Mouse (Mus musculus) forelimb bud, embryonic 11.5 days (tissue): ENCODE measurements at regions not wholly inside any gene's neighbourhood (a gene's known extent, or its start where the extent isn't known, plus 50 kb on each side); places are given as distances from the start of the nearest gene placed in this dataset.

Experiments used
- DNase-seq: peaks from one replicate; pipeline ENCODE4 v3.0.0-alpha.2; 2012; ENCODE audit warnings: low read depth, low spot score

GRCm38 (mm10) chr14:105501792-105502632, 243.6 kb downstream of the Ndfip2 start:
- DNase-seq = no peak

- DNase-seq = no peak
Observed at GRCm38 (mm10) chr14:105500966-105501741, 242.8 kb downstream of the Ndfip2 start.

DNA sequence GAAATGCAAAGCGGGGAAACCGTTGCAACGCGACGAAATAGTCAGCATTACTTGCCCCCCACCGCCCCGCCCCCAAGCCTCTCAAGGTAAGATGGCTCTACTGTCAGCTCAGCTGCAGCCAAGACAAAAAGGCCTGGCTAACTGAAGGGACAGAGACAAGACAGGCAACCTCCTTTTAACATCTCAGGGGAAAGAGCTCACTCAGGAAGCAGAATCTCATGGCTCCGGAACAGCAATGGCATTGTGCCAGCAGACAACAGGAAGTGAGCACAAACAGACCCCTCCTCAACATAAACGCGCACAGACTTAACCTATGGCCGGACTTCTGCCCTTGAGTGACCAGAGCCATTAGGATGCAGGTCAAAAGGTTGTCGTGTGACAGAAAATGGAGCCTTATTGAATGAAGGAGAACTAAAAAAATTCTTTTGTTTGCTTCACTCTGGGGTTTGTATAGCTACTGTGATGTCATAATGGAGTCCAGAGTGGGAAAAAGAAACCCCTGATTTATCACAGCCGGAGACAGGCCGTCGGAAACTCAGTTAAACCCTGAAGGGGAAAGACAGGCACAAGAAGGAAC, 241.0 kb downstream of the Ndfip2 start:
- no peak for DNase-seq

DNA sequence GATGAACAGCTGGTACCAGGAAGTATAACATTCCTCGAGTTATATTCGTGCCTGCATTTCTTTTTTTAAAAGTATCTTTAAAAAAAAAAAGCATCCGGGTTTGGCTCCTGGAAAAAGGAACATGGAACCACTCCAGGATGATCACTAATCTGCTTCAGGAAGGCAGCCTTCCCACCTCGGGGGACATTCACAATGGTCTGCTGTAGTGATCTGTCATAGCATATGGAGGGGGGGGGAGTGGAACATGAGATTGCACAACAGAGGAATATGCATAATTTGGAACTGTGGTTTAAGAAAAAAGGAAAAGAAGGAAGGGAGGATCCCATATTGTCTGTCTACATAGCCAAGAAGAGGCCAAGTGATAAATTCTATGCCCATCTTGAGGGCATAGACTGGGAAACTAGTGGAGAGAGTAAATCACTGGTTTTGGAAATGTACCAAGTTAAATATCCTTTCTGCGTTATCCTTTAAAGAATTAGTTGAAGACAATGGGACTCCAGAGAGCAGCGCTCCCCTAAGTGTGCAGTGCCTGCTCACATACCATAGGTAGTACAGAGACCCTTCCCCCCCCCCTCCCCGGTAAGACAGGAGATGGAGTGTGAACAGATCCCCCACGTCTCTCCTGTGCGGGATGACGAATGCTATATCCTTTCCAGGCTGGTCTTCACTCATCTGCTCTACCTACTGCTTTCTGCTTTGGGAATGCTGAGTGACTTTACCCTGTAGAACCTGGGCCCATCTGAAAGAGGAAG, 240.0 kb downstream of the Ndfip2 start:
- DNase-seq = no peak

DNA sequence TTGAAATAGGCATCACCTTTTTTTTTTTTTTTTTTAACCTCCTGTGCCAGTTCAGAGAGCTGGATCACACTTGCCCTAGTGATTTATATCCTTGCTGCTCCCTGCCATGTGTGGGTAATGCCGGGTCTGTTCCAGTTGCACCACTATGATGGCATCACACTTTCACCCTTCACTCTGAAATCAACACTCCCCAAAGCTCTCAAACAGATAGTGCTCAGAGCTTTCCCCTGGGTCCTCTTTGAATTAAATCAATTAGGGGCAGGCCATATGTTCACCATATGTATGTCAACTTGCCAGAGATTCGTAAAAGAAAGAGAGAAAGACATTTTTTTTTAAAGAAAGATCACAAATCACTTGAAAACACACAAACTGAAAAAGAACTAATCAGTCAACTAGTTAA, 236.8 kb downstream of the Ndfip2 start:
- peak; percentile 43 for DNase-seq

DNA sequence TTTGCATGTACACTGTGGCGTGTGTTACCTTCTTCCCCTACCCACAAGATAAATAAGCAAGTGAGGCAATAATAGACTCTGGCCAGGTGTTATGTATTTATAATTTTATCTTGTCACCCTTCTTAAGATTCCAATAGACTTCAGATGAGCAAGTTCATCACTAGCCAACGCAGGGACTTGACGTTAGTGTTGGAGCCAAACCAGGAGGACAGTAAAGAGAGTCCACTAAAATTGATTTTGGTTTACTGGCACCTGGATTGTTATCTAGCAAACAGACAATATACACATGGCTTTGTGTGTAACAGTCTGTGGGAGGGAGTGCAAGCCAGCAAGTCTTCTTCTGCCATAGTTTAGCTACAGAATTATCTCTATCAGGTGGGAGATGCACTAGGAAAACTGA, 236.0 kb downstream of the Ndfip2 start:
- no peak for DNase-seq

DNA sequence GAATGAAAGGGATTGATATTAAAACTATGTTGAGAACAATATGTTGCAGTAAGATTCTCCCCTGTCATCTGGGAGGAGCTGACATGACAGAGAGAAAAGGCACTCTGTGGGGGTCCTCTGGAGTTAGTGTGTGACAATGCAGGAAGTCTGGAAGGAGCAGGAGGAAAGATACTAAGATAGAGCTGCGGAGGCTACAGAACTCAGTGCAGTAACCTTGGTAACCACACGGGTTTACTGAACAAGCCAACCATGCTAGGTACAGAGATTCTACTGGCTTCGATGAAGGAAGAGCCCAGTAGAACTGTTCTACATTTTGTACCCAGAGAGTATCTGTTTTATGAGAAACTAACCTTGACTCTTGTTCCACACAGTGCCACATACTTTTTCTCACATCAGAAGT, 231.8 kb downstream of the Ndfip2 start:
- no peak for DNase-seq

- DNase-seq = peak; percentile 47
Observed at GRCm38 (mm10) chr14:105483352-105484083, 225.1 kb downstream of the Ndfip2 start.

- DNase-seq = no peak
Observed at GRCm38 (mm10) chr14:105482644-105483351, 224.4 kb downstream of the Ndfip2 start.

- DNase-seq = no peak
Observed at GRCm38 (mm10) chr14:105480048-105480447, 221.7 kb downstream of the Ndfip2 start.

GRCm38 (mm10) chr14:105474991-105475553, 216.7 kb downstream of the Ndfip2 start:
- no peak for DNase-seq

DNA sequence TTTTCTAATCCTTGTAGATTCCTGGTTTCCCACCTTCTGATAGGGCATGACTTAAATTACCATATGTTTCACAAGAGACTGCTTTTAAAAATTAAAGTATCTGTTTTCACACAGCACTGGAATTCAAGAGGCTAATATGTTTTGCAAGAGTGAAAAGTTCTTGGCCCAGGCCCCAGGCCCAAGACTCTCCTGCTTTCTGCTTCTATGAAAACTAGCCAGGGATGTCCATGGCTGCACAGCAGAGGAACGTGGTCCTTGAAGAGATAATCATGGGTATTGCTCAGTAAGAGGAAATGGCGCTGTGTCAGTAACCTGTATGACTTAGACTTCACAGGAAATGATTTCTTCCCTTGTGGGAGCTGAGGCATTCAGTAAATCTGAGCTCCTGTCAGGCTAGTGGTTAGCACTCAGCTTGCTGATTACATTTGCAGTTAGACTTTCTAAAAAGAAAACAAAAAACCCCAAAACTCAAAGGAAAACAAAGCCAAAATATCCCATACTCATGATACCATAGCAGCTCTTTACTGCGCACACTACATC, 190.6 kb downstream of the Ndfip2 start:
- no peak for DNase-seq

DNA sequence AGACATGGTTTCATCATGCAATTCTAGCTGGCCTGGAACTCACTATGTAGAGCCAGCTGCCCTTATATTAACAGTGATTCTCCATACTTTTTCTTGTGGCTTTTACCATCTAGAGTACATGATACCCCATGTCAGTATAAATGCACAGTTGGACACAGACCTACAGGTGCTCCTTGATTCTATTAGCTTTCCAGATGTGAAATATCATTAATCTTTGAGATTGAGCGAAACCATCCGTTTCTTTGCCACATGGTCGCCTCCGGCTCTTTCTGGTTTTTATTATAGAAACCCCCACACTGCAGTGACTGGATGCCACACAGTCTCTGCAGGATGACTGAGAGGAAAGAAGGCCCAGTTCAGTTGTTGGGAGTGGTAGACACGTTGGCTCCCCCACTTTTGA, 188.7 kb downstream of the Ndfip2 start:
- DNase-seq = peak; percentile 59

DNA sequence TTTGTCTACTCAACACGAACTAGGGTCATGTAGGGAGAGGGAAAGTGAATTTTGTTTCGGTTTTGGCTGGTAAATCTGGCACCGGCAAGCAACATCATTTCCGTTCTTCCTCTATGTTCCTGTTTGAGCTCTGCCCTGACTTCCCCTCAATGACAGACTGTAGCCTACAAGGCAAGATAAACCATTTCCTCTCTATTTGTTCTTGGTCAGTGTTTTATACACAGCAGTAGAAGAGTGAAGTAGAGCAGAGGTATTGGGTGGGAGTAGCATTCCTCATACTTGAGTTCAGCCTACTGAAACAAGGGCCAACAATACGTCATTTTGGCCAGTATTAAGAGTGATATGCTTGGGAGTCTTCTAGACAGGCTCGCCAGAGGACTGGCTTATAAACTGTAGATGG, 177.0 kb downstream of the Ndfip2 start:
- DNase-seq = no peak

- no peak for DNase-seq
Observed at GRCm38 (mm10) chr14:105433456-105433855, 175.1 kb downstream of the Ndfip2 start.

DNA sequence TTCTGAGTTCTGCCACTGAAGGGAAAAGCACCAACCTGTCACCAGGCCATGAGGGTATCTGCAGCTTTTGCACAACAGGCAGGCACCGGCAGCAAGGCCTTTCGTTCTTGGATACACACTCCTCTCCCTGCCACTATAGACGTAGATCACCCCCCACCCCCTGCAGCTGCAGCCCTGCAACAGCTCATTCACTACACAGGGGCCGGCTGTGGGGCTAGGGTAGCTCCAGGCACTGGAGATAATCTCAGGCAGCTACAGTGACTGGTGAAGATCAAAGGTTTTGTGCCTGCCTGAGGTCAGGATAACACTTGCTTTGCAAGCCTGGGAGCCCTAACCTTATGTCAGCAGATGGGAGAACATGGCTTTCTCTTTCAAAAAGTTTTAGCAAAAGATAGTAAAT, 174.3 kb downstream of the Ndfip2 start:
- no peak for DNase-seq

GRCm38 (mm10) chr14:105431584-105431983, 173.2 kb downstream of the Ndfip2 start:
- no peak for DNase-seq

DNA sequence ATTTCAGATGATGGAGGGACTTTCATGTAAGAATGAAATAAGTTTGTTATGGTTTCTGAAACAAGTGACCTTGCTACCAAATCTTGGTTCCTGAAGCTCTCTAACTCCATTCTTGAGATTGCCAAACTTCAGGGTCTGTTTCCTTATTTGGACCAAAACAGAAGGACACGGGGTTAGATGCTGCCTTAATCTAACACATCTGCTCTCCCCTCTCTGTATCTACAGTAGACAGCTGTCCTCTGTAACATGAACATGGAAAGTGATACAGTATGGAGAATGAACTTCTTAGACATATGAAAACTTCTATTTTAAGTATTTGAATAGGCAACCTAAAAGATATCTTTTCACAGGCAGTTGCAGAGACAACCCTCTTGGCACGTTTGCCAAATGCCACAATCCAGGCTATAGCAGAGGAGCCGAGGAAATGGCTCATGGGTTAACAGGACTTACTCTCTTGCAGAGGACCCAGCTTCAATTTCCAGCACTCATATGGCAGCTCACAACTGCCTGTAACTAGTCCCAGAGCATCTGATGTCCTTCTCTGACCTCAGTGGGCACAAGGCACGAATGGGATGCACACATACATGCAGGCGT, 171.4 kb downstream of the Ndfip2 start:
- no peak for DNase-seq

GRCm38 (mm10) chr14:105427474-105427901, 169.1 kb downstream of the Ndfip2 start:
- no peak for DNase-seq
